Mouse (Mus musculus) midbrain, embryonic 11.5 days (tissue): Measurements from ENCODE around the gene Pgm5. TPM values are rescaled to one million over a fixed set of nuclear protein-coding genes. Genes with fewer than 3 reads are reported as not detected.

Experiments used
- ATAC-seq: fragments of 200-750 bp; cut with Nextera tagmentation; 2 replicates; pipeline ENCODE4 v1.8.0; 2017; ENCODE audit warnings: moderate TSS enrichment, moderate library complexity; ENCODE audit not compliant: low FRiP score
- DNase-seq: peaks from one replicate; pipeline ENCODE4 v3.0.0; 2015; ENCODE audit warnings: low spot score; ENCODE audit errors: missing footprints
- H3K27ac ChIP-seq: fragments of 300-500 bp; sonication (generic); 2 replicates; pipeline ENCODE4 v1.5.1; 2014; ENCODE audit warnings: low read depth, low read length
- H3K27me3 ChIP-seq: fragments of 300-500 bp; sonication (generic); 2 replicates; pipeline ENCODE4 v1.6.1; 2014; ENCODE audit warnings: mild to moderate bottlenecking, low read length, moderate library complexity, mixed read lengths; ENCODE audit not compliant: control insufficient read depth, insufficient read depth
- H3K36me3 ChIP-seq: fragments of 300-500 bp; sonication (generic); 2 replicates; pipeline ENCODE4 v1.6.1; 2014; ENCODE audit warnings: mild to moderate bottlenecking, low read length, moderate library complexity, mixed read lengths; ENCODE audit not compliant: control insufficient read depth, insufficient read depth
- H3K4me1 ChIP-seq: fragments of 300-500 bp; sonication (generic); 2 replicates; pipeline ENCODE4 v1.6.1; 2014; ENCODE audit warnings: low read length; ENCODE audit not compliant: control insufficient read depth, insufficient read depth
- H3K4me2 ChIP-seq: fragments of 300-500 bp; sonication (generic); 2 replicates; pipeline ENCODE4 v1.6.1; 2014; ENCODE audit warnings: mild to moderate bottlenecking, moderate library complexity
- H3K4me3 ChIP-seq: fragments of 300-500 bp; sonication (generic); 2 replicates; pipeline ENCODE4 v1.5.1; 2014; ENCODE audit warnings: low read depth, low read length
- H3K9ac ChIP-seq: fragments of 300-500 bp; sonication (generic); 2 replicates; pipeline ENCODE4 v1.6.1; 2014; ENCODE audit warnings: low read length
- H3K9me3 ChIP-seq: fragments of 300-500 bp; sonication (generic); 2 replicates; pipeline ENCODE4 v1.6.1; 2016; ENCODE audit warnings: low read length; ENCODE audit not compliant: control insufficient read depth
- WGBS: fragments of 180-500 bp; shearing (Covaris S2); extraction: QIAGEN DNeasy Blood & Tissue Kit; methylation state at CpG from one replicate; pipeline ENCODE4 v1.1.7; 2014; 5-methylcytosine and 5-hydroxymethylcytosine counted together
- polyA plus RNA-seq: library from polyadenylated mRNA; unstranded; fragments of >200 nt; fragmentation: Nextera tagmentation; extraction: Ambion mirVana; gene quantifications from 2 replicates; pipeline ENCODE4 v1.2.1, GENCODE M21; 2014

Gene Pgm5
- polyA plus RNA-seq, result 0.19 and 0.46 TPM in 2 replicates

DNA sequence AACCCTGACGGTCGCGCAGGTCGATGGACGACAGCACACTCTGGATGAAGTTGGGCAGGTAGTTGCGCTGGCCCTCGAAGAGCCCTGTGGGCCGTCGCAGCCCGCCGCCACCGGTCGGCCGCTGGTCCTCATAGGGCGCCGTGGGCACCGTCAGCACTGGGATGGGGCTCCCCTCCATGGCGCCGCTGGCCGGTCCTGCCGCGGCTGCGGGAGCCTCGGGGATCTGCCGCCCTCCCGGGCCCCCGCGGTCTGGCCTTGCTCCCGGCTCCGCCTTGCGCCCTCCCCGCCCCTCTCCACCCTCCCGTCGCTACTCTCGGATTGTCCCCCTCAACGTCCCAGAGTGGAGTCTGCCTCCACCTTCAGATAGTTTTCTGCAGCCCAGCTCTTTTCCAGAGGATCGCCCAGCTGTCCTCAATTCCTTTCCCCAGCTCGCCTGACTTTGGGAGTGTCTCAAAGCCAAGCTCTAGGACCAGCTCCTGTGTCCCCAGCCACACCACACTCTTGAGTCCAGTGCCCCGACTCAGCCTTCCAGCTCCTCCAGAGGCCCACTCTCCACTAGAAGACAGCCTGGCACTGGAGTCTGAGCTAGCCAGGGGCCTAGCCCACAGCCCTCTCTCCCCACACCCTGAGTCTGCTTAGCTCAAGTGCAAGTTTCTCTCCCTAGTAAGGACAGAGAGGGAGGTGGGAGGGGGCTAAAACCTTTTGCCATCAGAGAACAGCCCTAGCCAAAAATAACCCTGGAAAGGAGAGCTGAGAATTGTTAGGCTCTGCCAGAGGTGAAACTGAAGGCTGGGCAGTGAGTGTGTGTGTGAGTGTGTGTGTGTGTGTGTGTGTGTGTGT, at the start of gene Pgm5:
Pgm5 (minus strand) TSS at position 244 of the 840 bp plus-strand sequence.
- DNase-seq (peak; percentile 93), ATAC-seq (0 out of 2 replicates have a peak, but pooled peaks have one; percentile 50)
- Histone ChIP-seq H3K27ac (no peak within 1 kb of the TSS), H3K4me1 (peaks cover 3% of the 10 kb centered on the region; the same call in 1 of the 2 replicates), H3K27me3 (peaks cover 13% of the 10 kb centered on the region), H3K4me3 (peak within 1 kb of the TSS; percentile 39), H3K9me3 (no peaks in the 10 kb centered on the region), H3K9ac (peak within 1 kb of the TSS; percentile 51), H3K4me2 (peak within 1 kb of the TSS; percentile 51), H3K36me3 (no peaks in the 10 kb centered on the region)
- WGBS, result 1% methylated on average over 39 of the region's 39 CpGs

- no peaks in the 10 kb centered on the region for H3K9me3 ChIP-seq
- H3K4me2 ChIP-seq, result no peak overlapping the region
- DNase-seq (no peak), ATAC-seq (no peak)
- no peak overlapping the region for H3K27ac ChIP-seq
- H3K9ac ChIP-seq, result no peak overlapping the region
- H3K27me3 ChIP-seq, result no peaks in the 10 kb centered on the region
- WGBS, result 92% methylated on average over 3 of the region's 3 CpGs
- no peak overlapping the region for H3K4me3 ChIP-seq
- H3K4me1 ChIP-seq, result no peaks in the 10 kb centered on the region
- H3K36me3 ChIP-seq, result no peaks in the 10 kb centered on the region
Observed at GRCm38 (mm10) chr19:24908385-24909155, 46.9 kb upstream of the Pgm5 start.

GRCm38 (mm10) chr19:24907655-24908054, 46.0 kb upstream of the Pgm5 start:
- no peak for ATAC-seq
- Histone ChIP-seq H3K27me3 (no peaks in the 10 kb centered on the region), H3K36me3 (no peaks in the 10 kb centered on the region), H3K4me3 (no peak overlapping the region), H3K4me1 (no peaks in the 10 kb centered on the region), H3K27ac (no peak overlapping the region), H3K9me3 (no peaks in the 10 kb centered on the region), H3K9ac (no peak overlapping the region), H3K4me2 (no peak overlapping the region)
- DNase-seq, result no peak
- WGBS, result 91% methylated on average over 3 of the region's 6 CpGs

DNA sequence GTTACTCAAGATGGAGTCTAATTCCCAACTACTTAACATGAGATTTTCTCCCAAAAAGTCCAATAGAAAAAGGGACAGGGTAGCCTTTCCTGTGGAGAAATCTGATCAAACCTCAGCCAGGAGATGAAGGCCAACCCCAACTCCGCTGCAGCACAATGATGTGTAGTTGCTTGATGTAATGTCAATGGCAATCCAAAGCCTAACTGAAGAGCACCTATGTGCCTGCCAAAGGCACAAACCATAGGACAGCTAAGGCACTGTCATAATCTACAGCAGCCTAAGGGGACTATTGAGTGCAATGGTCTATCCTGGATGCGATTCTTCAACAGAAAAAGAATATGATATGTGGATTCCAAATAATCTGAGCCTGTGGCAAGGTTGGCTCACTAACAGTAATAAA, 41.2 kb upstream of the Pgm5 start:
- DNase-seq (peak; percentile 87), ATAC-seq (no peak)
- H3K9ac ChIP-seq, result no peak overlapping the region
- H3K9me3 ChIP-seq, result no peaks in the 10 kb centered on the region
- H3K27ac ChIP-seq, result no peak overlapping the region
- H3K4me3 ChIP-seq, result no peak overlapping the region
- H3K27me3 ChIP-seq, result peaks cover 36% of the 10 kb centered on the region
- H3K36me3 ChIP-seq, result no peaks in the 10 kb centered on the region
- peaks cover 8% of the 10 kb centered on the region for H3K4me1 ChIP-seq
- 43% methylated on average over 2 of the region's 2 CpGs for WGBS
- H3K4me2 ChIP-seq, result no peak overlapping the region

DNA sequence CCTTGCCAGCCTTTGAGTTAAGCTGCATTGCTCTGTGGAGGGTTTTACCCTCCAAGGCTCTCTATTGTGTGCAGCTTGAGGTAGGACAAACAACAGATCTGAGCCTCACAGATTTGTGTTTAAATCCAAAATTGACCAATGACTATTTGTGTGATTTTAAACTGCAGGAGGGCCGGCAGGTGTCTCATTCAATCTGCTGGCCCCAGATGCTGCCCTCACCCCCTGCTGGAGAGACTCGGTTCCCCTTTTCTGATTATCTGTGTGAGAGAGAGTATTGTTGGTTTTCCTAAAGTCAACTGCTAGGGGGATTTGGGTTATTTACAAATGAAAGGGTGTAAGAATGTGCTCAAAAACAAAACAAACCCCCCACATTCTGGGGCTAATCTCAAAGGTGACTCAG, 40.6 kb upstream of the Pgm5 start:
- DNase-seq, result peak; percentile 87

GRCm38 (mm10) chr19:24901666-24902065, 40.0 kb upstream of the Pgm5 start:
- H3K4me2 ChIP-seq, result no peak overlapping the region
- H3K9me3 ChIP-seq, result no peaks in the 10 kb centered on the region
- H3K27me3 ChIP-seq, result peaks cover 48% of the 10 kb centered on the region
- H3K36me3 ChIP-seq, result no peaks in the 10 kb centered on the region
- H3K9ac ChIP-seq, result no peak overlapping the region
- peaks cover 13% of the 10 kb centered on the region for H3K4me1 ChIP-seq
- H3K27ac ChIP-seq, result no peak overlapping the region
- DNase-seq (peak; percentile 90), ATAC-seq (no peak)
- no peak overlapping the region for H3K4me3 ChIP-seq
- WGBS, result 10% methylated on average over 3 of the region's 3 CpGs

More for the DNA sequence above, 40.6 kb upstream of the Pgm5 start:
- H3K4me2 ChIP-seq, result no peak overlapping the region
- no peak for ATAC-seq
- H3K36me3 ChIP-seq, result no peaks in the 10 kb centered on the region
- no peak overlapping the region for H3K9ac ChIP-seq
- no peaks in the 10 kb centered on the region for H3K9me3 ChIP-seq
- no peak overlapping the region for H3K27ac ChIP-seq
- H3K4me3 ChIP-seq, result no peak overlapping the region
- WGBS, result 2% methylated on average over 2 of the region's 2 CpGs
- H3K4me1 ChIP-seq, result peaks cover 13% of the 10 kb centered on the region
- peaks cover 42% of the 10 kb centered on the region for H3K27me3 ChIP-seq

DNA sequence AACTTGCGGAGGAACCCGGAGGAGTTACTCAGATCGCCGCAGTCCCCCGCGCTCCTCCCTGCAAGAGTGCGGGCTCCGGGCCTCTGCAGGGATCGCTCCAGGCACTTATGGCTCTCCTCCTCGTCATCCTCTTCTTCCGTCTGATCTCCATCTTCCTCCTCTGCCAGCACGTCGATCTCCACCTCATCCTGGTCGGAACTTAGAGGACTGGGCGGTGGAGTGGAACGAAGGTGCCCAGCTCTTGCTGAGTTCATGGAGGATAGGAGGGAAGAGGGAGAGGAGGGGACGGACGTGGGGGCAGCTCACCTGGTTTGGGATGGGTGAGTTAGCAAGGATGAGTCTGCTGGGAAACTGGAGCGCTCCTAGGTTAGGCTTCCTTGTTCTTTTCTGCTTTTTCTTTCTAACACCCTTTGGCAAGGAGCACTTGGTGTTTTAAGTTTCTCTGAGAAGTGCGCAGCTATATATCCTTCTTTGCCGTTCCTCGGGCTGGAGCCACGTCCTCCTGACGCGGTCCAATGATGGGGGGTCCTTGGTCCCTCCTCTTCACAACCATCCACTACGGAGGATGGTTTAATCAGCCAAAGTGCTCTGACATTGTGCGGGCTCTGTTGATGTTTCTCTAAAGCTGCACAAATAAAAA, 39.0 kb upstream of the Pgm5 start, which contains the start of gene Foxd4:
Foxd4 (minus strand) TSS at position 617 of the 640 bp plus-strand sequence.
- peak within 1 kb of the TSS; percentile 79 for H3K4me2 ChIP-seq
- ATAC-seq, result peak; percentile 45
- no peaks in the 10 kb centered on the region for H3K9me3 ChIP-seq
- peaks cover 51% of the 10 kb centered on the region for H3K27me3 ChIP-seq
- peak within 1 kb of the TSS; percentile 59 for H3K9ac ChIP-seq
- no peaks in the 10 kb centered on the region for H3K36me3 ChIP-seq
- peak within 1 kb of the TSS; percentile 46 for H3K4me3 ChIP-seq
- H3K4me1 ChIP-seq, result peaks cover 13% of the 10 kb centered on the region
- DNase-seq, result peak; percentile 95
- under 1% methylated on average over 27 of the region's 27 CpGs for WGBS
- no peak within 1 kb of the TSS for H3K27ac ChIP-seq

DNA sequence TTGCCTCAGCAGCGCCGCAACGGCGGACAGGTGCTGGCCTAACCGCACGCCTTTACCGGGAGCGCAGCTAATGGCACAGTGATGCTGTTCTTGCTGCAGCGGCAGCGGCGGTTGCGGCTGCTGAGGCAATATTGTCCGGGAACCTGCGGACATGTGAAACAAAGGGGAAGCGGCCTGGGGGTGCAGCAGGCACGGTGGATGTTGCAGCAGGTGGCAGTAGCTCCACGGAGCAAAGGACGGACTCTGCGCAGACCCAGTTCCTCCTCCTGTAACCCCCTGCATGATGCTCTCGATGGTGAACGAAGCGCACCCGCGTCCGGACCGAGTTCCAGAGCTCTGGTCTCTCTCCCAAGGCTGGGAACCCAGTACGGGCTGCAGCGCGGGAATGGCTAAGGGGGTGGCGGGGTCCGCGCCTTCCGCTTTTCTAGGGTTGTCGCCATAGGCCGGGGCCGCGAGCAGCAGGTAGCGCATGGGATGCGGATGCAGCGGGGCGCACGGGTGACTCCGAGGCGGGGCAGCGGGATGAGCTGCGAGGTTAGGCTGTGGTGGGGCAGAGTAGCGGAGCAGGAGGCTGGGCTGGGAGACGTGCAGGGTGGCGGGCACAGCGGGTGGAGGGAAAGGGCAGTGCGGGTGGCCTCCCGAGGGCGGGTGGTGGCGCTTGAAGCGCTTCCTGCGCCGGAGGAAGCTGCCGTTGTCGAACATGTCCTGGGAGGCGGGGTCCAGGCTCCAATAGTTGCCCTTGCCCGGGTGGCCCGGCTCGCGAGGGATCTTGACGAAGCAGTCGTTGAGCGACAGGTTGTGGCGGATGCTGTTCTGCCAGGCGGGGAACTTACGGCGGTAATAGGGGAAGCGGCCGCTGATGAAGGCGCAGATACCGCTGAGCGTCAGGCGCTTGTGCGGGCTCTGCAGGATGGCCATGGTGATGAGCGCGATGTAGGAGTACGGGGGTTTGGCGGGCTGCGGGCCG, 38.2 kb upstream of the Pgm5 start:
- Histone ChIP-seq H3K27ac (no peak overlapping the region), H3K9ac (peak overlapping the region; percentile 59), H3K4me1 (peaks cover 13% of the 10 kb centered on the region), H3K4me2 (peak overlapping the region; percentile 79), H3K4me3 (peak overlapping the region; percentile 46), H3K27me3 (peaks cover 53% of the 10 kb centered on the region), H3K9me3 (no peaks in the 10 kb centered on the region), H3K36me3 (no peaks in the 10 kb centered on the region)
- DNase-seq (peak; percentile 98), ATAC-seq (peak; percentile 70)
- WGBS, result under 1% methylated on average over 84 of the region's 84 CpGs
